Mouse (Mus musculus): ENCODE results near the gene Spag16.

DNA sequence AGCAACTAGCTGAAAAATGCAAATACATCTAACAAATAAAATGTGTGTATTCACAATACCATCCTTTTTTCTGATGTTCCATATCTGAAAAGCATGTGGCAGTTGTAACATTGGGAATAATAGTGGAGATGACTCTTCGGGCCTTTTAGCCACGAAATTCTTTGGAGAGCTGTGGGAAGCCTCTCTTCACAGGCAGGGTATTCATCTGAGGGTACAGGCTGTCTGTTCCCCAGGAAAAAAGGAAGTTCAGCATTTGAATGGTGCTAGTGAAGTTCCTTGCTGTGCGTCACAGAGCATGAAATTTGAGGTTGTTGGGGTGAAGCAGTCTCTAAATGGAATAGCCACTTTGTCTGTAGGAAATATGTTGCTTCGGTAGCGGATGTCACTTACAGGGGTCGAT is 246.7 kb downstream of the Spag16 start:
- TF ChIP-seq POLR2A (IDR thresholded peaks at IDR 0.05; ENCODE audit: insufficient read length, low read depth), result no peak
- TF ChIP-seq MYOG (IDR thresholded peaks at IDR 0.05; ENCODE audit: control insufficient read depth in 1 of 3, insufficient read depth in 1 of 3, insufficient read length in 2 of 3, low read depth in 2 of 3), result no peak
- TF ChIP-seq POLR2AphosphoS2 (IDR thresholded peaks at IDR 0.05; ENCODE audit: insufficient read length, low read depth), result no peak
- TF ChIP-seq E2F4 (IDR thresholded peaks at IDR 0.05; ENCODE audit: insufficient read depth), result no peak
- no peak for TF ChIP-seq TCF12 (IDR thresholded peaks at IDR 0.05; ENCODE audit: insufficient read depth, poor library complexity, severe bottlenecking)
- TF ChIP-seq TCF3 (IDR thresholded peaks at IDR 0.05; ENCODE audit: insufficient read length, low read depth), result no peak
- TF ChIP-seq USF1 (IDR thresholded peaks at IDR 0.05; ENCODE audit: low read depth), result no peak
- no peak for TF ChIP-seq MAX (IDR thresholded peaks at IDR 0.05; ENCODE audit: low read depth)
- TF ChIP-seq CEBPB (IDR thresholded peaks at IDR 0.05; ENCODE audit: insufficient read depth, poor library complexity, severe bottlenecking), result no peak
- TF ChIP-seq MYOD1 (IDR thresholded peaks at IDR 0.05; ENCODE audit: control insufficient read depth in 1 of 3, insufficient read length in 2 of 3, low read depth in 2 of 3), result no peak
- no peak for TF ChIP-seq REST (IDR thresholded peaks at IDR 0.05; ENCODE audit: insufficient read depth, insufficient read length)
- no peak for TF ChIP-seq SRF (IDR thresholded peaks at IDR 0.05; ENCODE audit: control insufficient read depth, insufficient read length, low read depth)

Data from myocyte (in vitro differentiated cells).